Mouse (Mus musculus) natural killer cell, adult 2 months (primary cell): ENCODE data around the gene Adm.
"Not testable (repeated sequence)": the region's sequence is repeated elsewhere in the genome, so short reads cannot be mapped to it uniquely, and the experiment has no call there.

Source experiments
- DNase-seq, 2 experiments: peaks; one replicate each; pipeline ENCODE4 v3.0.0; 2022; ENCODE audit warnings: low spot score in 2 of 2

Gene Adm

GRCm38 (mm10) chr7:110628611-110629354 is 1.3 kb downstream of the Adm start:
- DNase-seq = no peak

GRCm38 (mm10) chr7:110629892-110630666 is 2.6 kb downstream of the Adm start:
- DNase-seq = peak; percentile 66 to 84

GRCm38 (mm10) chr7:110631136-110631888 is 3.9 kb downstream of the Adm start:
- DNase-seq = no peak

- DNase-seq = no peak
Measured at GRCm38 (mm10) chr7:110635929-110636328, 8.5 kb downstream of the Adm start.

- DNase-seq = no peak
Measured at GRCm38 (mm10) chr7:110636559-110636958, 9.1 kb downstream of the Adm start.

- no peak for DNase-seq
Measured at GRCm38 (mm10) chr7:110638305-110639110, 11.0 kb downstream of the Adm start.

- no peak for DNase-seq
Measured at GRCm38 (mm10) chr7:110639291-110639915, 11.9 kb downstream of the Adm start.

GRCm38 (mm10) chr7:110639958-110640357 is 12.5 kb downstream of the Adm start:
- not testable (repeated sequence) for DNase-seq

GRCm38 (mm10) chr7:110645311-110645710 is 17.9 kb downstream of the Adm start:
- no peak for DNase-seq

GRCm38 (mm10) chr7:110645859-110646258 is 18.4 kb downstream of the Adm start:
- DNase-seq = no peak

- DNase-seq = no peak
Measured at GRCm38 (mm10) chr7:110646611-110647407, 19.3 kb downstream of the Adm start.

GRCm38 (mm10) chr7:110647559-110648454 is 20.3 kb downstream of the Adm start:
- no peak for DNase-seq

GRCm38 (mm10) chr7:110648455-110649085 is 21.1 kb downstream of the Adm start:
- DNase-seq = no peak

- DNase-seq = no peak
Measured at GRCm38 (mm10) chr7:110649133-110649987, 21.9 kb downstream of the Adm start.

GRCm38 (mm10) chr7:110650491-110650890 is 23.0 kb downstream of the Adm start:
- no peak for DNase-seq

- DNase-seq = no peak
Measured at GRCm38 (mm10) chr7:110651091-110651490, 23.6 kb downstream of the Adm start.

GRCm38 (mm10) chr7:110655230-110655629 is 27.8 kb downstream of the Adm start:
- DNase-seq = no peak

- no peak for DNase-seq
Measured at GRCm38 (mm10) chr7:110655966-110656365, 28.5 kb downstream of the Adm start.
